Mouse (Mus musculus): ENCODE data around the gene Hist1h2bm.
"Not testable (repeated sequence)": the region's sequence is repeated elsewhere in the genome, so short reads cannot be mapped to it uniquely, and the experiment has no call there.

Hist1h2bm gene

GRCm38 (mm10) chr13:21727948-21728572 is 6.2 kb downstream of the Hist1h2bm start:
- no peak for DNase-seq (ENCODE audit: low read depth)

- DNase-seq (ENCODE audit: low read depth) = no peak
These were observed 7.7 kb downstream of the Hist1h2bm start for GRCm38 (mm10) chr13:21729544-21729943.

- DNase-seq (ENCODE audit: low read depth) = no peak
These were observed 11.6 kb downstream of the Hist1h2bm start for GRCm38 (mm10) chr13:21733466-21733865.

GRCm38 (mm10) chr13:21734010-21734905 is 12.4 kb downstream of the Hist1h2bm start:
- peak; percentile 55 for DNase-seq (ENCODE audit: low read depth)

- not testable (repeated sequence) for DNase-seq (ENCODE audit: low read depth)
These were observed 13.3 kb downstream of the Hist1h2bm start, which contains the start of gene Hist1h4j for GRCm38 (mm10) chr13:21734906-21735767. Gene Hist1h4j, plus strand, starts transcription at chr13:21735064.

- DNase-seq (ENCODE audit: low read depth) = no peak
These were observed 23.2 kb downstream of the Hist1h2bm start for GRCm38 (mm10) chr13:21745006-21745405.

GRCm38 (mm10) chr13:21749387-21750158 is 27.7 kb downstream of the Hist1h2bm start:
- DNase-seq (ENCODE audit: low read depth) = no peak

GRCm38 (mm10) chr13:21750159-21751017 is 28.5 kb downstream of the Hist1h2bm start, which contains the start of gene Hist1h4k:
Gene Hist1h4k, minus strand, starts transcription at chr13:21750505.
- DNase-seq (ENCODE audit: low read depth) = not testable (repeated sequence)

GRCm38 (mm10) chr13:21751417-21751816 is 29.6 kb downstream of the Hist1h2bm start:
- DNase-seq (ENCODE audit: low read depth) = no peak

- DNase-seq (ENCODE audit: low read depth) = no peak
These were observed 30.0 kb downstream of the Hist1h2bm start for GRCm38 (mm10) chr13:21751827-21752226.

GRCm38 (mm10) chr13:21752356-21752755 is 30.5 kb downstream of the Hist1h2bm start:
- no peak for DNase-seq (ENCODE audit: low read depth)

- DNase-seq (ENCODE audit: low read depth) = no peak
These were observed 31.2 kb downstream of the Hist1h2bm start for GRCm38 (mm10) chr13:21753051-21753523.

- peak; percentile 76 for DNase-seq (ENCODE audit: low read depth)
These were observed 31.9 kb downstream of the Hist1h2bm start, which contains the start of the genes Hist1h2ak and Hist1h2bn for GRCm38 (mm10) chr13:21753524-21754285. Gene Hist1h2ak, minus strand, starts transcription at chr13:21753827. Gene Hist1h2bn, plus strand, starts transcription at chr13:21754123.

GRCm38 (mm10) chr13:21754294-21755001 is 32.6 kb downstream of the Hist1h2bm start:
- not testable (repeated sequence) for DNase-seq (ENCODE audit: low read depth)

- DNase-seq (ENCODE audit: low read depth) = no peak
These were observed 33.9 kb downstream of the Hist1h2bm start for GRCm38 (mm10) chr13:21755707-21756106.

Data from fibroblast of lung, adult 2 months (primary cell).